Mouse (Mus musculus): ENCODE measurements around the gene Grin2d. TPM values are rescaled to one million over a fixed set of nuclear protein-coding genes. Genes with fewer than 3 reads are reported as not detected.

Gene Grin2d
- polyA plus RNA-seq, 1 experiment from 2014 or later, result 0.48 TPM

- ATAC-seq, result peak; percentile 90
- no peaks in the 10 kb centered on the region for H3K27me3 ChIP-seq
- H3K27ac ChIP-seq, result peak within 1 kb of the TSS; percentile 37
- peak within 1 kb of the TSS; percentile 51 for H3K4me3 ChIP-seq
- 1% methylated on average over 40 of the region's 40 CpGs for WGBS
- peak within 1 kb of the TSS; percentile 60 for H3K9ac ChIP-seq
- H3K4me1 ChIP-seq, result peaks cover 12% of the 10 kb centered on the region
- H3K36me3 ChIP-seq (ENCODE audit: poor library complexity, severe bottlenecking), result no peaks in the 10 kb centered on the region
- peak within 1 kb of the TSS; percentile 89 for H3K4me2 ChIP-seq
- no peaks in the 10 kb centered on the region for H3K9me3 ChIP-seq (replicated peaks)
These were observed 18.5 kb upstream of the Grin2d start, which contains the start of the genes Syngr4 and Tmem143 for GRCm38 (mm10) chr7:45896517-45897257. Syngr4 (minus strand) TSS chr7:45896714. Tmem143 (plus strand) TSS chr7:45896941.

GRCm38 (mm10) chr7:45895931-45896516 is 17.8 kb upstream of the Grin2d start:
- H3K4me3 ChIP-seq, result peak overlapping the region; percentile 51
- no peaks in the 10 kb centered on the region for H3K27me3 ChIP-seq
- H3K36me3 ChIP-seq (ENCODE audit: poor library complexity, severe bottlenecking), result no peaks in the 10 kb centered on the region
- H3K4me1 ChIP-seq, result peaks cover 12% of the 10 kb centered on the region
- no peak overlapping the region for H3K9ac ChIP-seq
- WGBS, result 76% methylated on average over 6 of the region's 6 CpGs
- H3K27ac ChIP-seq, result no peak overlapping the region
- H3K4me2 ChIP-seq, result peak overlapping the region; percentile 89
- ATAC-seq, result peak; percentile 42
- H3K9me3 ChIP-seq (replicated peaks), result no peaks in the 10 kb centered on the region

GRCm38 (mm10) chr7:45892651-45893050 is 14.5 kb upstream of the Grin2d start:
- no peak for ATAC-seq
- H3K9ac ChIP-seq, result no peak overlapping the region
- WGBS, result 75% methylated on average over 2 of the region's 2 CpGs

DNA sequence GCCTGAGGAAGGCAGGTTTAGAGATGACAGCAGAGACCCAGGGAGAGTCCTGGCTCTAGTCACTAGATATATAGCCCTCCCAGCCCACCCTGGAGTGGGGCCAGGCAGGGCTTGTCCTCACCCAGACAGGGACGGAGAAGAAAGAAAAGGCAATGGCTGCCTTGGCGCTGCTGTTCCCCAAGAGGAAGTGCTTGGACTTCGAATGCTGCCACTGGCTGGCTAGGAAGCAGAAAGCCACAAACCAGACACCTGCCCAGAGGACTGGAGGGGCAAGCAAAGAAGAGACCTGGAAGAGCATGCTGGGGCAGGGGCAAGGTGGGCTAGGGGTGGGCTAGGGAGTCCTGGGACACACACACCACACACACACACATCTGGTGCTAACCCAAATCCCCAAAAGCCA is 9.1 kb upstream of the Grin2d start:
- WGBS, result 71% methylated on average over 3 of the region's 3 CpGs
- Histone ChIP-seq H3K9ac (peak overlapping the region; percentile 26; the same call in 1 of the 2 replicates), H3K9me3 (replicated peaks) (no peaks in the 10 kb centered on the region), H3K4me2 (no peak overlapping the region), H3K36me3 (ENCODE audit: poor library complexity, severe bottlenecking) (peaks cover 41% of the 10 kb centered on the region), H3K27ac (no peak overlapping the region), H3K4me3 (no peak overlapping the region), H3K27me3 (no peaks in the 10 kb centered on the region), H3K4me1 (no peaks in the 10 kb centered on the region)
- ATAC-seq, result no peak

More at GRCm38 (mm10) chr7:45892651-45893050, 14.5 kb upstream of the Grin2d start:
- Histone ChIP-seq H3K27ac (no peak overlapping the region), H3K36me3 (ENCODE audit: poor library complexity, severe bottlenecking) (no peaks in the 10 kb centered on the region), H3K9me3 (replicated peaks) (no peaks in the 10 kb centered on the region), H3K27me3 (no peaks in the 10 kb centered on the region), H3K4me3 (no peak overlapping the region), H3K4me2 (no peak overlapping the region), H3K4me1 (peaks cover 6% of the 10 kb centered on the region)

GRCm38 (mm10) chr7:45881011-45881410 is 2.8 kb upstream of the Grin2d start:
- Histone ChIP-seq H3K27me3 (no peaks in the 10 kb centered on the region), H3K9me3 (replicated peaks) (no peaks in the 10 kb centered on the region), H3K36me3 (ENCODE audit: poor library complexity, severe bottlenecking) (peaks cover 96% of the 10 kb centered on the region), H3K9ac (no peak overlapping the region), H3K27ac (no peak overlapping the region), H3K4me3 (no peak overlapping the region), H3K4me2 (no peak overlapping the region), H3K4me1 (no peaks in the 10 kb centered on the region)
- ATAC-seq, result no peak
- WGBS, result 88% methylated on average over 2 of the region's 2 CpGs

- Histone ChIP-seq H3K27ac (no peak overlapping the region), H3K4me3 (no peak overlapping the region), H3K27me3 (no peaks in the 10 kb centered on the region), H3K4me2 (no peak overlapping the region), H3K9ac (no peak overlapping the region), H3K4me1 (no peaks in the 10 kb centered on the region), H3K36me3 (ENCODE audit: poor library complexity, severe bottlenecking) (peaks cover 96% of the 10 kb centered on the region), H3K9me3 (replicated peaks) (no peaks in the 10 kb centered on the region)
- ATAC-seq, result no peak
- 97% methylated on average over 4 of the region's 4 CpGs for WGBS
These were observed 2.4 kb upstream of the Grin2d start for GRCm38 (mm10) chr7:45880531-45880930.

- no peaks in the 10 kb centered on the region for H3K27me3 ChIP-seq
- peaks cover 18% of the 10 kb centered on the region for H3K4me1 ChIP-seq
- H3K9me3 ChIP-seq (replicated peaks), result no peaks in the 10 kb centered on the region
- no peak overlapping the region for H3K4me3 ChIP-seq
- H3K4me2 ChIP-seq, result no peak overlapping the region
- no peak overlapping the region for H3K27ac ChIP-seq
- ATAC-seq, result no peak
- 95% methylated on average over 7 of the region's 7 CpGs for WGBS
- H3K36me3 ChIP-seq (ENCODE audit: poor library complexity, severe bottlenecking), result peaks cover 74% of the 10 kb centered on the region
- H3K9ac ChIP-seq, result no peak overlapping the region
These were observed 1.3 kb downstream of the Grin2d start for GRCm38 (mm10) chr7:45876895-45877294.

- peaks cover 39% of the 10 kb centered on the region for H3K36me3 ChIP-seq (ENCODE audit: poor library complexity, severe bottlenecking)
- H3K9me3 ChIP-seq (replicated peaks), result no peaks in the 10 kb centered on the region
- peak overlapping the region; percentile 92 for H3K4me2 ChIP-seq
- peak overlapping the region; percentile 97 for H3K9ac ChIP-seq
- peak; percentile 46 for ATAC-seq
- H3K4me3 ChIP-seq, result peak overlapping the region; percentile 86
- H3K27me3 ChIP-seq, result peaks cover 35% of the 10 kb centered on the region
- 2% methylated on average over 28 of the region's 28 CpGs for WGBS
- H3K4me1 ChIP-seq, result peaks cover 43% of the 10 kb centered on the region
- peak overlapping the region; percentile 83 for H3K27ac ChIP-seq
These were observed 4.9 kb downstream of the Grin2d start for GRCm38 (mm10) chr7:45873061-45873947.

- ATAC-seq, result peak; percentile 84
- H3K4me2 ChIP-seq, result peak within 1 kb of the TSS; percentile 92
- H3K4me1 ChIP-seq, result peaks cover 50% of the 10 kb centered on the region
- H3K4me3 ChIP-seq, result peak within 1 kb of the TSS; percentile 86
- peaks cover 40% of the 10 kb centered on the region for H3K27me3 ChIP-seq
- H3K9ac ChIP-seq, result peak within 1 kb of the TSS; percentile 97
- H3K27ac ChIP-seq, result peak within 1 kb of the TSS; percentile 83
- under 1% methylated on average over 15 of the region's 18 CpGs for WGBS
- H3K36me3 ChIP-seq (ENCODE audit: poor library complexity, severe bottlenecking), result peaks cover 35% of the 10 kb centered on the region
- H3K9me3 ChIP-seq (replicated peaks), result no peaks in the 10 kb centered on the region
These were observed 5.6 kb downstream of the Grin2d start, which contains the start of gene Kdelr1 for GRCm38 (mm10) chr7:45872624-45873023. Kdelr1 (plus strand) TSS chr7:45872772.

- Histone ChIP-seq H3K36me3 (ENCODE audit: poor library complexity, severe bottlenecking) (peaks cover 13% of the 10 kb centered on the region), H3K27ac (no peak overlapping the region), H3K9ac (peak overlapping the region; percentile 66), H3K9me3 (replicated peaks) (no peaks in the 10 kb centered on the region), H3K4me1 (peaks cover 63% of the 10 kb centered on the region), H3K4me2 (peak overlapping the region; percentile 63), H3K27me3 (peaks cover 46% of the 10 kb centered on the region), H3K4me3 (peak overlapping the region; percentile 35)
- 0% methylated on average over 24 of the region's 30 CpGs for WGBS
- ATAC-seq, result no peak
These were observed 7.7 kb downstream of the Grin2d start for GRCm38 (mm10) chr7:45870282-45871058.

DNA sequence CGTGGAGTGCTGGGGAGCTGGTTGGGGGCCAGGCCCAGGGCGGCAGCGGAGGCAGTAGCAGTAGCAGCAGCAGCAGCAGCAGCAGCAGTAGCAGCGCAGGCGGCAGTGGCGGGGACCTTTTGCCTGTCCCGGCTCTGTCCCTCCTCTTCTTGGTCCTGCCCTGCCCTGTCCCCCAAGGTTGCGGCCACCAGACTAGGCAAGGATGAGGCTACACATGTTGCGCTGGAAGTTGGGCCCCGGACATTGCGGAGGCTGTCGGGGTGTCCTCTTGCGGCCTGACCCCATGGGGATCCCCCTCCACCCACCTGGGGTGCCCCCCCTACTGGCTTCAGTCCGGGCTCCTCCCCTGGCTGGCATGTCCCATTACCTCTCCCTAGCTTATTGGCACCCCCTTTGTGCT is 8.4 kb downstream of the Grin2d start:
- no peaks in the 10 kb centered on the region for H3K9me3 ChIP-seq (replicated peaks)
- H3K27me3 ChIP-seq, result peaks cover 46% of the 10 kb centered on the region
- WGBS, result 10% methylated on average over 12 of the region's 14 CpGs
- peak overlapping the region; percentile 35 for H3K4me3 ChIP-seq
- H3K27ac ChIP-seq, result no peak overlapping the region
- peaks cover 7% of the 10 kb centered on the region; the same call in 1 of the 2 replicates for H3K36me3 ChIP-seq (ENCODE audit: poor library complexity, severe bottlenecking)
- H3K9ac ChIP-seq, result peak overlapping the region; percentile 66
- peaks cover 59% of the 10 kb centered on the region for H3K4me1 ChIP-seq
- ATAC-seq, result no peak
- peak overlapping the region; percentile 63 for H3K4me2 ChIP-seq

All from forebrain, embryonic 13.5 days (tissue).